Mouse (Mus musculus) MEL (cell line): Measurements from ENCODE around the gene Serp2.

Experiments
- CTCF ChIP-seq, 3 experiments: IDR thresholded peaks in 2 of 3; conservative IDR thresholded peaks in 1 of 3; 2 replicates each; pipeline ENCODE4 v1.5.1; 2011 to 2012; ENCODE audit warnings: low read length in 3 of 3, low read depth in 2 of 3, mild to moderate bottlenecking in 2 of 3, improper control_type of control experiment in 1 of 3, inconsistent platforms in 1 of 3, mixed read lengths in 1 of 3, moderate library complexity in 1 of 3; ENCODE audit not compliant: control insufficient read depth in 1 of 3, insufficient read depth in 1 of 3, poor library complexity in 1 of 3, severe bottlenecking in 1 of 3
- EP300 ChIP-seq, 2 experiments: IDR thresholded peaks; 2 replicates each; pipeline ENCODE4 v1.6.1; 2011; ENCODE audit warnings: improper control_type of control experiment in 2 of 2, low read length in 2 of 2, low read depth in 1 of 2, mild to moderate bottlenecking in 1 of 2
- KAT2A ChIP-seq: conservative IDR thresholded peaks from 2 replicates; pipeline ENCODE4 v1.6.1; 2012; ENCODE audit warnings: low read depth, low read length, improper control_type of control experiment, inconsistent platforms
- MAX ChIP-seq: IDR thresholded peaks from 2 replicates; pipeline ENCODE4 v1.6.1; 2011; ENCODE audit warnings: low read length, improper control_type of control experiment
- MYC ChIP-seq: IDR thresholded peaks from 2 replicates; pipeline ENCODE4 v1.6.1; 2011; ENCODE audit warnings: low read depth, mild to moderate bottlenecking, low read length, improper control_type of control experiment, moderate library complexity
- POLR2A ChIP-seq, 2 experiments: IDR thresholded peaks; 2 replicates each; pipeline ENCODE4 v1.6.1; 2011 to 2012; ENCODE audit warnings: low read length in 2 of 2, mild to moderate bottlenecking in 2 of 2, control low read depth in 1 of 2, improper control_type of control experiment in 1 of 2, low read depth in 1 of 2, moderate library complexity in 1 of 2; ENCODE audit not compliant: control insufficient read depth in 1 of 2, insufficient read depth in 1 of 2, poor library complexity in 1 of 2
- RCOR1 ChIP-seq: IDR thresholded peaks from 2 replicates; pipeline ENCODE4 v1.6.1; 2012; ENCODE audit warnings: low read depth, mild to moderate bottlenecking, inconsistent platforms, low read length, improper control_type of control experiment
- SMC3 ChIP-seq: IDR thresholded peaks from 2 replicates; pipeline ENCODE4 v1.6.1; 2011; ENCODE audit warnings: low read depth, low read length, improper control_type of control experiment
- TAL1 ChIP-seq: IDR thresholded peaks from 2 replicates; pipeline ENCODE4 v1.6.1; 2012; ENCODE audit warnings: mild to moderate bottlenecking, inconsistent platforms, low read length, moderate library complexity, mixed read lengths
- USF1 ChIP-seq: IDR thresholded peaks from 2 replicates; pipeline ENCODE4 v1.6.1; 2014; ENCODE audit warnings: low read depth, mild to moderate bottlenecking, inconsistent platforms, low read length, improper control_type of control experiment, moderate library complexity

- no peak for TF ChIP-seq CTCF (IDR thresholded peaks at IDR 0.05 in 2 of 3, conservative IDR thresholded peaks at IDR 0.05 in 1 of 3; ENCODE audit: control insufficient read depth in 1 of 3, insufficient read depth in 1 of 3, low read depth in 2 of 3, low read length in 3 of 3, poor library complexity in 1 of 3, severe bottlenecking in 1 of 3)
- TF ChIP-seq TAL1, result no peak
- TF ChIP-seq KAT2A, result no peak
- TF ChIP-seq MYC, result no peak
- no peak for TF ChIP-seq SMC3
- TF ChIP-seq EP300 (IDR thresholded peaks at IDR 0.05; ENCODE audit: low read depth in 1 of 2, low read length in 2 of 2), result no peak
- no peak for TF ChIP-seq USF1
- TF ChIP-seq RCOR1, result no peak
- TF ChIP-seq POLR2A (IDR thresholded peaks at IDR 0.05; ENCODE audit: control insufficient read depth in 1 of 2, insufficient read depth in 1 of 2, low read depth in 1 of 2, low read length in 2 of 2, poor library complexity in 1 of 2), result no peak
- no peak for TF ChIP-seq MAX
Measured at GRCm38 (mm10) chr14:76595048-76595859, 38.6 kb upstream of the Serp2 start.
